ENCODE assay signal across 16 mouse cellular contexts in genomic region chr1:84940322-84940721, GRCm38 (mm10). TPM values are rescaled to one million over a fixed set of nuclear protein-coding genes. Genes with fewer than 3 reads are reported as not detected.
"Had no signal": no experiment of that assay in that cellular context is flagged by ENCODE, and none has a peak within 500 bp of the region (broad histone marks: within the 10 kb centered on the region; RNA-seq: fewer than 3 reads in every experiment).

No protein-coding gene starts in this region.

- H3K36me3 ChIP-seq: liver, embryonic 13.5 days; liver, embryonic 15.5 days; midbrain, embryonic 12.5 days; midbrain, embryonic 15.5 days; neural tube, embryonic 12.5 days; stomach, embryonic 15.5 days had no signal

- H3K9me3 ChIP-seq: liver, embryonic 13.5 days; liver, embryonic 15.5 days; midbrain, embryonic 12.5 days; midbrain, embryonic 15.5 days; neural tube, embryonic 12.5 days; stomach, embryonic 15.5 days had no signal

- DNase-seq: liver, embryonic 13.5 days; lung, adult 18-20 months; lung, embryonic 14.5 days; lung, postnatal 14 days; lung, postnatal 4 days; right cerebral cortex, postnatal 14 days; thymus, adult 2 months; thymus, postnatal 25 days; thymus, postnatal 4 days had no signal

- H3K27ac ChIP-seq: liver, embryonic 13.5 days; liver, embryonic 15.5 days; midbrain, embryonic 12.5 days; midbrain, embryonic 15.5 days; neural tube, embryonic 12.5 days; stomach, embryonic 15.5 days; stomach, postnatal 0 days had no signal

- H3K27me3 ChIP-seq: midbrain, embryonic 12.5 days; midbrain, embryonic 15.5 days; neural tube, embryonic 12.5 days; stomach, embryonic 15.5 days had no signal

- H3K4me2 ChIP-seq: liver, embryonic 11.5 days; liver, embryonic 13.5 days; liver, embryonic 15.5 days; lung, embryonic 14.5 days; midbrain, embryonic 12.5 days; midbrain, embryonic 15.5 days; neural tube, embryonic 12.5 days; stomach, embryonic 15.5 days had no signal

- ATAC-seq: midbrain, embryonic 15.5 days had no signal

- H3K9ac ChIP-seq: liver, embryonic 13.5 days; liver, embryonic 15.5 days; lung, embryonic 14.5 days; midbrain, embryonic 12.5 days; midbrain, embryonic 15.5 days; neural tube, embryonic 12.5 days; stomach, embryonic 15.5 days had no signal

- H3K4me1 ChIP-seq: liver, embryonic 13.5 days; liver, embryonic 15.5 days; midbrain, embryonic 12.5 days; neural tube, embryonic 12.5 days; stomach, embryonic 15.5 days had no signal

- H3K4me3 ChIP-seq: liver, embryonic 13.5 days; liver, embryonic 15.5 days; midbrain, embryonic 12.5 days; midbrain, embryonic 15.5 days; neural tube, embryonic 12.5 days; stomach, embryonic 15.5 days had no signal

RNA-seq across cellular contexts. Expression of gene Slc16a14, which starts 5.4 kb away (rescaled TPM):
- polyA plus RNA-seq: liver, embryonic 15.5 days; lung, embryonic 14.5 days had no signal
